Mouse (Mus musculus) adrenal gland, postnatal 36 days (tissue): ENCODE measurements around the gene Hist1h3e. TPM values are rescaled to one million over a fixed set of nuclear protein-coding genes. Genes with fewer than 3 reads are reported as not detected.

ENCODE experiments used
- DNase-seq, 2 experiments: peaks; one replicate each; pipeline ENCODE4 v3.0.0; 2021; ENCODE audit warnings: mixed read lengths in 1 of 2
- microRNA-seq: library from miRNA; unstranded; fragments of <30 nt; microRNA quantifications from one replicate; pipeline ENCODE4 v1.2.0, GENCODE M21; 2021
- total RNA-seq, 2 experiments: library from RNA; stranded (reverse); gene quantifications; 2 replicates each; pipeline ENCODE4 v1.2.3; 2021

Gene Hist1h3e
- total RNA-seq, 2 experiments from 2014 or later, result 56.1 to 72.9 TPM

DNA sequence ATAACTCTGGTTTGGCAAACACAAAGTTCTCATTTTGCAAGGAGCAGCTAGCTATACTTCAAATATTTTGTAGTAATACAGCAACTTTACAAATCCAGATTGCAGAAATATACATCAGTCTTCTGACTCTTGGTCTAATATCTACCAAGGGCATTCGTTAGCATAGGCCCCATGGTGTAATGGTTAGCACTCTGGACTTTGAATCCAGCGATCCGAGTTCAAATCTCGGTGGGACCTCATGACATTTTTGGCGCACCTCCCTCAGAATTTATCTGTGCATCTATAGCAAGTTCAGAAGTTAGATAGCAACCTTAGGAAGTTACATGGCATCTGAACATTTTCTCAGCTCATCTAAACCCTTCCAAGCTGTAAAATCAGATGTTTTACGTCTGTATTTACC is 43.3 kb downstream of the Hist1h3e start:
- DNase-seq, result peak; percentile 70 to 76

DNA sequence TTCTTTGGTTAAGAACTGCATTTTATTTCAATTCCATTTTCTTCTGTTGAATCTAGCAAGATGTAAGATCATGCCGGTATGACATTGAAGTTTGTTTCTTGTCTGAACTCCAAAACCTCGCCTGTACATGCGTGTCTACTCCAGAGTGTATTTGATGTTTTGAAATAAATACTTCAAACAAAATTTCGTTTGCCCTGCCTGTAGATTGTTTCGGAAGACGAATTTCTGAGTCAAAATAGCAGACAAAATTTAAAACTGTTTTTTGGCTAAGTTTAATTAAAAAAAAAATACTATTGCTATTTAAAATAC is 43.9 kb downstream of the Hist1h3e start:
- no peak for DNase-seq

GRCm38 (mm10) chr13:23517603-23518294 is 44.4 kb downstream of the Hist1h3e start:
- peak; percentile 85 to 92 for DNase-seq

- peak; percentile 72 to 75 for DNase-seq
These were observed 45.2 kb downstream of the Hist1h3e start for GRCm38 (mm10) chr13:23516822-23517602.

DNA sequence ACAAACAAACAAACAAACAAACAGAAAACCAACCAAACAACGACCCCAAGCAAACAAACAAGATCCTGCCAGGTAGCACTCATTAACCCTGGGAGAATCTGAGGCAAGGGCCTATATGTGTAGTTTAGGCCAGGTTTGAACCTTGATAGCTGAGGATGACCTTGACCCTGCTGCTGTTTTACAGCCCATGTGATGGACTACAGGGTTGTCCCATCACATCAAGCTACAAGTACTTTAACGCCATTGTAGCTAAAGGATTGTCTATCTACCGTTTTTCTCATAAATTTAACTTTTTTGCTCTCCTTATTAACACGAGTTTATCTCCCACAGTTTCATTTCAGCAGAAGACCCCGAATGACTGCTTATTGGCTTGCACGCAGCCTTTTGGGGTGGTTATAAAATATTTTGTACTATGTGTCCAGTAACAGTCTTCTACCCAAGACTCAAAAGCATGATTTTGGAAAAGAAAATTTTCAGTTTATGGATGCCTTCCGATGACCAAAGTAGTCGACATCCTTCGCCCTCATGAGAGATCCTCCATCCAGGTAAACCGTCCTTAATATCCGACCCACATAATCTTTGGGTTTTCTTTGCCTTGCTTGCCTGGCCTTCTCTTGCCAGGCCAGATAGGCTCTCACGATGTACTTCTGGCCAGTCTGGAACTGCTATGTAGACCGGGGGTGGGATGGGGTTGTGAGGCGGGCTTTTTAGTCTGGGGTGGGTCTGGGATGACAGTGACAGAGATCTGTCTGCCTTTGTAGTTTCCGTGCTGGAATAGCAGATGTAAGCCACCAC is 46.1 kb downstream of the Hist1h3e start:
- no peak for DNase-seq

DNA sequence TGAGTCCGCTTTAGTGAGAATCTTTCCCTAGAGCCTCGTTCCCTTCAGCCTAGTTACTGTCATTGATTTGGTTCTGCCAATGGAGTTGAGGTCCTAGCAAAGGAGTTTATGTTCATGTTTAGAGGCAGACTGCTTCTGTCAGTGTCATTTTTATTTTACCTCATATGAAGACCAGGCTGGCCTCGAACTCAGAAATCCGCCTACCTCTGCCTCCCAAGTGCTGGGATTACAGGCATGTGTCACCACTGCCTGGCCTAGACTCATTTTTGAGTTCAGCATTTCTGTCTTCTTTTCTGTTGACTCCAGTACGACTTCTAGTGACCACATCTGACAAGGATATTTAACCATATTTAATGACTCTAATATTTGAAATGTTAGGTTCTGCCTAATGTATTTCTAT is 46.9 kb downstream of the Hist1h3e start:
- DNase-seq, result no peak

- DNase-seq, result no peak
These were observed 48.7 kb downstream of the Hist1h3e start for GRCm38 (mm10) chr13:23513517-23513916.

Small RNA genes lying within 50 kb of the gene (microRNA-seq; reads per million reads assigned to microRNA genes)
- gene Gm44297 (not detected), gene Gm44359 (not detected), gene Gm44394 (not detected), gene n-TStga1 (0.75 reads per million)

Other genes with a start within 250 kb of the Hist1h3e start
- gene Zfp322a, start 193.2 kb downstream of the Hist1h3e start, total RNA-seq, result 10 to 100 TPM; 19.4 to 21.2 TPM
- 1 to 10 TPM; 6.9 to 8.3 TPM for gene Abt1, start 138.5 kb downstream of the Hist1h3e start, total RNA-seq
- not detected for gene Btn1a1, start 96.5 kb downstream of the Hist1h3e start, total RNA-seq
- not detected for gene Btn2a2, start 73.5 kb downstream of the Hist1h3e start, total RNA-seq
- gene Hist1h4h, start 31.3 kb downstream of the Hist1h3e start, total RNA-seq, result 100 to 1,000 TPM; 443 to 473 TPM
- 10 to 100 TPM; 49.7 to 55.2 TPM for gene Hist1h2af, start 28.5 kb downstream of the Hist1h3e start, total RNA-seq
- gene Hist1h3g, start 26.9 kb downstream of the Hist1h3e start, total RNA-seq, result 10 to 100 TPM; 13.9 to 17.7 TPM
- 1 to 10 TPM; 4.2 to 4.7 TPM for gene Hist1h2bh, start 19.0 kb downstream of the Hist1h3e start, total RNA-seq
- 10 to 100 TPM; 23.4 to 24.4 TPM for gene Hist1h3f, start 18.3 kb downstream of the Hist1h3e start, total RNA-seq
- gene Hist1h4f, start 10.7 kb downstream of the Hist1h3e start, total RNA-seq, result 100 to 1,000 TPM; 112 to 118 TPM
- 1 to 10 TPM; 4.5 to 4.9 TPM for gene Hist1h1d, start 9.1 kb downstream of the Hist1h3e start, total RNA-seq
- gene Hist1h2ae, start 8.9 kb upstream of the Hist1h3e start, total RNA-seq, result 1 to 10 TPM; 9.2 to 9.6 TPM
- 100 to 1,000 TPM; 105 to 116 TPM for gene Hist1h2bg, start 9.0 kb upstream of the Hist1h3e start, total RNA-seq
- gene Hist1h2bf, start 11.8 kb upstream of the Hist1h3e start, total RNA-seq, result 10 to 100 TPM; 34.6 to 44.5 TPM
- 10 to 100 TPM in 1 of 2 experiments, 1 to 10 TPM in 1; 8.1 to 13.6 TPM for gene Hist1h2ad, start 12.0 kb upstream of the Hist1h3e start, total RNA-seq
- 1 to 10 TPM; 7.4 TPM for gene Hist1h3d, start 13.4 kb upstream of the Hist1h3e start, total RNA-seq
- gene Hist1h4d, start 19.2 kb upstream of the Hist1h3e start, total RNA-seq, result 100 to 1,000 TPM; 159 to 164 TPM
- 10 to 100 TPM; 12.1 to 13.4 TPM for gene Hist1h2be, start 58.8 kb upstream of the Hist1h3e start, total RNA-seq
- 10 to 100 TPM; 49.5 to 74.0 TPM for gene Hist1h1e, start 60.2 kb upstream of the Hist1h3e start, total RNA-seq
- gene Hist1h2ac, start 121.6 kb upstream of the Hist1h3e start, total RNA-seq, result 1 to 10 TPM; 3.0 to 3.1 TPM
- 100 to 1,000 TPM; 138 to 161 TPM for gene Hist1h2bc, start 121.8 kb upstream of the Hist1h3e start, total RNA-seq
- gene Hist1h1t, start 133.4 kb upstream of the Hist1h3e start, total RNA-seq, result under 1 TPM; 0.33 to 0.46 TPM
- 100 to 1,000 TPM; 101 to 109 TPM for gene Hist1h4c, start 136.1 kb upstream of the Hist1h3e start, total RNA-seq
- gene Hfe, start 148.5 kb upstream of the Hist1h3e start, total RNA-seq, result 10 to 100 TPM; 29.2 to 49.8 TPM
- gene Hist1h1c, start 176.4 kb upstream of the Hist1h3e start, total RNA-seq, result 100 to 1,000 TPM; 145 to 279 TPM
- gene Hist1h3c, start 183.2 kb upstream of the Hist1h3e start, total RNA-seq, result 10 to 100 TPM; 20.5 to 26.8 TPM
- 10 to 100 TPM; 34.0 to 41.3 TPM for gene Hist1h2bb, start 184.4 kb upstream of the Hist1h3e start, total RNA-seq
- 10 to 100 TPM; 58.1 to 68.0 TPM for gene Hist1h2ab, start 188.8 kb upstream of the Hist1h3e start, total RNA-seq
- 10 to 100 TPM; 54.7 to 79.9 TPM for gene Hist1h3b, start 189.9 kb upstream of the Hist1h3e start, total RNA-seq
- gene Hist1h4b, start 194.6 kb upstream of the Hist1h3e start, total RNA-seq, result 100 to 1,000 TPM; 115 to 122 TPM
- 10 to 100 TPM; 59.8 to 61.2 TPM for gene Hist1h4a, start 198.9 kb upstream of the Hist1h3e start, total RNA-seq
- gene Hist1h3a, start 200.0 kb upstream of the Hist1h3e start, total RNA-seq, result 10 to 100 TPM; 55.1 to 59.3 TPM
- 10 to 100 TPM; 35.0 to 39.8 TPM for gene Hist1h1a, start 201.3 kb upstream of the Hist1h3e start, total RNA-seq
- gene Trim38, start 207.5 kb upstream of the Hist1h3e start, total RNA-seq, result under 1 TPM; 0.16 to 0.23 TPM
- gene Slc17a2, start 244.6 kb upstream of the Hist1h3e start, total RNA-seq, result under 1 TPM in 1 of 2 experiments, not detected in 1; 0.26 TPM